Mouse (Mus musculus): Measurements from ENCODE around the gene Tmod3. TPM values are rescaled to one million over a fixed set of nuclear protein-coding genes. Genes with fewer than 3 reads are reported as not detected.
"Not testable (repeated sequence)": the region's sequence is repeated elsewhere in the genome, so short reads cannot be mapped to it uniquely, and the experiment has no call there.

The Tmod3 gene
- total RNA-seq, 2 experiments from 2014 or later, result 10.9 to 42.4 TPM

GRCm38 (mm10) chr9:75558812-75559511 lies 495 bp downstream of the Tmod3 start:
- ATAC-seq (replicated peaks; ENCODE audit: low FRiP score, poor library complexity, severe bottlenecking), result peak; percentile 81

DNA sequence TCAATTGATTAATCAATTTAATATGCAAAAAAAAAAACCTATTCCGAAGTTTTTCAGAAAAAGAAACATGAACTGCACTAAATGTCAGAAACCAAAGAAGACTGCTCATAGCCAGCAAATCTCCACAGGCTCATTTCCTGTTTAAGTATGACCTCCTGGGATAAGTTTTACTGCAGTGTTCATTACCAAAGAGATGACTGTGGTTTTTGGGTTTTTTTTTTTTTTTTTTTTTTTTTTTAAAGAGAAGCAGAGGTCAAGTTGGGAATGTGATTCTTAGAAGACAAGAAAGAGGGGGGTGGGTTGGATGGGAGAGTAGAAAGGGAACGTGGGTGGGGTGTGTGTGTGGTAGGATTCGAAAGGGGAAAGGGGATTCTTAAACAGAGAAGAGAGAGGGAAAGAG lies 1.1 kb downstream of the Tmod3 start:
- ATAC-seq (replicated peaks; ENCODE audit: low FRiP score, poor library complexity, severe bottlenecking), result no peak

DNA sequence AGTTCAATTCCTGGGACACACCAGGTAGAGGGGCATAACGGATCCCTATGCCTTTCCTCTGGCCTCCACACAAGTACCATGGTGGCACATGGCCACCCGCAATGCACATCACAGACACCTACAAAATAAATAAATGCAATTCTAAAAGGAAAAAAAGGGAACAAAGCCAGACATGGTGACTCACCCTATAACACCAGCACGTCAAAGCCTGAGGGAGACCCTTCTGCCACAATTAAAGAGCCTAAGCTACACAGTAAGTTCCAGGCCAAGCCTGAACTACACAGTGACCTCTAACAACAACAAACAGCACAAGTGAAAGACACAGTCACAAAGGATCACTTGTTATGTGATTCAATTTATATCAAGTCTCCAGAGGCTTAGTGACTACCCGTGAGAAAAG lies 5.7 kb downstream of the Tmod3 start:
- ATAC-seq (replicated peaks; ENCODE audit: low FRiP score, poor library complexity, severe bottlenecking), result no peak

GRCm38 (mm10) chr9:75551342-75551741 lies 8.1 kb downstream of the Tmod3 start:
- no peak for ATAC-seq (replicated peaks; ENCODE audit: low FRiP score, poor library complexity, severe bottlenecking)

DNA sequence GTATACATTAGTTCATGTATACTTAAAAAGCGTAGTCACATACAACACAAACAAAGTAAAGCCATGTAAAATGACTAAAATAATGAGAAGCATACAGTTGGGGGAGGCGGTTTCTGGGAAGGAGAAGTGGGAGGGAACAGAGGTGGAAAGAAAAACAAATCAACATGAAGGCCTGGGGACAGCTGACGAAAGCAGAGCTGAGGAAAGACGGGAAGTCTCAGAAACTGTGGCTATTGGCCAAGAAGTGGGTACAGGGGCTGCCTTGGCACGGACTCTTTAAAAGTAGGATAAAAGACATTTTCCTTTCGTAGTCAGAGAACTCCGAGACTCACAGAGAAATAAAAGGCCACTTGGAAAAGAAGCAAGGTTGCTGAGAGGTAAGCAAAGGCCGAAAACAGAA lies 10.4 kb downstream of the Tmod3 start:
- ATAC-seq (replicated peaks; ENCODE audit: low FRiP score, poor library complexity, severe bottlenecking), result no peak

- ATAC-seq (replicated peaks; ENCODE audit: low FRiP score, poor library complexity, severe bottlenecking), result peak; percentile 73
Measured at GRCm38 (mm10) chr9:75546885-75547553, 12.4 kb downstream of the Tmod3 start.

DNA sequence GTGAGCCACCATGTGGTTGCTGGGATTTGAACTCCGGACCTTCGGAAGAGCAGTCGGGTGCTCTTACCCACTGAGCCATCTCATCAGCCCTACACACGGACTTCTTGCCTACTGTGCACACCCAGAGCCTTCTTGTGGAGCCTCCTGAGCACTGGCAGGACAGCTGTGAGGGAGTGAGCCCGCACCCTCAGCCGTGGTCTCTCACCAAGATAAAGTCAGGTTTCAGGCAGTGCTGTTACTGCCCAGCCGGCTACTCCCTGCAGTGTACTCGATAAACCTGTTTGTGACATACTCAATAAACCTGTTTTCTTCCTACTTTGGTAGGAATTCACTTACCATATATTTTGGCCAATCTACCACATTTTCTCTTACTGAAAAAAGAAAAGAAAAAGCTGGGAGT lies 13.9 kb downstream of the Tmod3 start:
- ATAC-seq (replicated peaks; ENCODE audit: low FRiP score, poor library complexity, severe bottlenecking), result no peak

GRCm38 (mm10) chr9:75541497-75541896 lies 18.0 kb downstream of the Tmod3 start:
- ATAC-seq (replicated peaks; ENCODE audit: low FRiP score, poor library complexity, severe bottlenecking), result no peak

GRCm38 (mm10) chr9:75536422-75536821 lies 23.0 kb downstream of the Tmod3 start:
- no peak for ATAC-seq (replicated peaks; ENCODE audit: low FRiP score, poor library complexity, severe bottlenecking)

DNA sequence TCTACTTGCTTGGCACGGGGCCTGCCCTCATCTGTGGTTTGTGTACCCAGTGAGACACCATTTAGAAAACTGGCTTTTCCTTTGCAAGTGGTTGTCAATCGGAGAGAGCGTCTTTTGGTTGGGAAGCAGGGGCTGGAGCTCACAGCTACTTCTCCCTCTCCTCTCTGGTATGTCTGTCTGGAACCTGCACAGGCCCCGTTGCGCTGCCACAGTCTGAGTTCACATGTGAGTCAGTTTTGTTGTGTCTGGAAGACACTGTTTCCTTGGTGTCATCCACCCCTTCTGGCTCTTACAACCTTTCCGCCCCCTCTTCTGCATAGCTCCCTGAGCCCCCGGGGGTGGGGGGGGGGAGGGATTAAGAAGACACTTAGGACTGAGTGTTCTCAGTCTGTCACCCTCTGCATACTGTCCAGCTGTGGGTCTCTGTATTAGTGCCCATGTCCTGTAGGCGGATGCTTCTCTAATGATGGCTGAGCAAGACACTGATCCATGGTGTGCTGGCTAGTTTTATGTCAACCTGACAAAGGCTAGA lies 25.0 kb downstream of the Tmod3 start:
- ATAC-seq (replicated peaks; ENCODE audit: low FRiP score, poor library complexity, severe bottlenecking), result no peak

- ATAC-seq (replicated peaks; ENCODE audit: low FRiP score, poor library complexity, severe bottlenecking), result not testable (repeated sequence)
Measured at GRCm38 (mm10) chr9:75532989-75533388, 26.5 kb downstream of the Tmod3 start.

GRCm38 (mm10) chr9:75532461-75532860 lies 27.0 kb downstream of the Tmod3 start:
- ATAC-seq (replicated peaks; ENCODE audit: low FRiP score, poor library complexity, severe bottlenecking), result no peak

DNA sequence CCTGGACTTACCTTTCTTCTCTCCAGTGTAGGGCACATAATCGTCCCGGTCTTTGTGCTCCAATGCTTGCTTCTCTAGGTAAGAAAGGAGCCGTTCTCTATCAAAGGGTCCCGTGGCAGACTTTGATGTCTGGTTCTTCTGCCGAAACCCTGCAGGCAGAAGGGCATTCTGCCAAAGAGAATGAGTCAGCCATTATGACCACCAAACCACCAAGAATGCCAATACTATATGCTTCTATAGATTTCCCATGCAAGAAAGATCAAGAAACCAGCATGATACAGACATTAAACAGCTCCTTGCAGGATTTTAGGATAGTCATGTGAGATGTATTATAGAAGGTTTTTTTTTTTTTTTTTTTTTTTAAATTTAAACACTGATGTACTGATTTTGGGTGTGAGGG lies 30.1 kb downstream of the Tmod3 start:
- no peak for ATAC-seq (replicated peaks; ENCODE audit: low FRiP score, poor library complexity, severe bottlenecking)

DNA sequence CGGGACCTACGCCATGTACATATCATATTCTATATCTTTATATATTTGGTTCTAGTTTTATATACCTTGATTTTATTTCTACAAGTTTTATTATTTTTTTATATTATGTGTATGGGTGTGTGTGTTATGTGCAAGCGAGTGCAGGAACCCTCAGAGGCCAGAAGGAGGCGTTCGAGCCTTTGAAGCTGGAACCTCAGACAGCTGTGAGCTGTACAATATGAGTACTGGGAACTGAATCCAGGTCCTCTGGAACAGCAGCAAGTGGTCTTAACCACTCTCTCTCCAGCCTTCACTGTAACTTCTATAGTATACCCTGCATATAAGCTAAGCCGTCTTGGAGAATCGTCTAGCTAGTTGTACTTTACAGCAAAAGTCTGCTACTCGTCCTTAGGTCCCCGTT lies 31.4 kb downstream of the Tmod3 start:
- no peak for ATAC-seq (replicated peaks; ENCODE audit: low FRiP score, poor library complexity, severe bottlenecking)

DNA sequence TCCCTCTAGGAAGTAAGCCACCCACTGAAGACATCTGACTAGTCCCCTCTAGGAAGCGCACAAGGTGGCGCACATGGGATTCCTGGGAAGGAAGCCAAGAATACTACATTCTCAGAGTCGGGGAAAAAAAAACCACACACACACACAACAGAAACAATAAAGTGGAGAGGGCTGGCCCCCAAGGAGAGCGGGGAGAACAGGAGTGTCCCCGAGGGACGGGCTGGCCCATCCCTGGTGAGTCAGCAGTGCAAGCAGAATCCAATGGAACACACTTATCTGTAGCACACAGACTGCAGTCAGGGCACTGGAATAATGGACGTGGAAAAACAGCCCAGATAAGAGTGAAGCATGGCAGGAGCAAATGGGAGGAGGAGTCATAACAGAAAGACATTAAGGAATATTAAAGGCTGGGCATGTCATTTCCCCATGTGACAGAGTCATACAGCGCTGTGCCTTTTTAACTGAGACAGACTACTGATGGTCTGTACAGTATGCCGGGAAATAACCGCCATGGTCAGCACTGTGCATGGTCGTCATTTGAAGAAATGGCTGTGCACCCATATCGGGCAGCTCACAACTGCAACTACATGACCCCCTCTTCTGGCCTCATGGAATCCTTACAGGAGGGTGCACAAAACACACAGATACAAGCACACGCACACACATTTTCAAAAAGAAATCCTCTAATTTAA lies 31.9 kb downstream of the Tmod3 start:
- ATAC-seq (replicated peaks; ENCODE audit: low FRiP score, poor library complexity, severe bottlenecking), result peak; percentile 95

DNA sequence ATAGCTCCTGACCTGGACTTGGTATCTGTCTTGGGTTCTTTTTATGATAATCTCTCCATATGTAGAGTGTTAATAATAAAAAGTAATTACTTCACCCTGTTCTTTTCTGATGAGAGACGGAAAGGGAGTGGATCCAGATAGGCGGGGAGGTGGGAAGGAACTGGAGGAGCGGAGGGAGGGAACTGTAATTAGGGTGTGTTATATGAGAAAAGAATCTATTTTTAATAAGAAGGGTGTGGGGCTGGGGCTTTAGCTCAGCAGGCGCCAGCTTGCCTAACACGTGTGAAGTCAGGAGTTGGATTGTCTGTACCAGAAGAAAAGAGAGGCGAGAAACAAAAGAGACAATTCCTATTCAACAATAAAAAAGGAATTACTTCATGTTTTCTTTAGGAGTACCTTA lies 35.8 kb downstream of the Tmod3 start:
- no peak for ATAC-seq (replicated peaks; ENCODE audit: low FRiP score, poor library complexity, severe bottlenecking)

DNA sequence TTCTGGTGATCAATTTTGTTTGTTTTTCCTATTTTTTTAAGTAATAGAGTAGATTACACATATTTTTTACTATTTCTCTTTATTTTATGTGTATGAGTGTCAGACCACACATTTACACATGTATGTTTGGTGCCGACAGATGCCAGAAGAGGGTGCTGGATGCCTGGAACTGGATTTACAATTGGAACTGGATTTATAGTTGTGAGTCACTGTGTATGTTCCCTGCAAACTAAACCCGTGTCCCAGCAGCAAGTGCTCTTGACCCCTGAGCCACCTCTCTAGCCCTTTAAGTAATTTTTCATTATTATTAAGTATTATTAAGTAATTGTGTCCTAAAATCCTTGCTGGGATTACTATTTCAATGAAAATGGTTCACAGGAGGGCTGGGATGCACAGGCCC lies 37.2 kb downstream of the Tmod3 start:
- no peak for ATAC-seq (replicated peaks; ENCODE audit: low FRiP score, poor library complexity, severe bottlenecking)

DNA sequence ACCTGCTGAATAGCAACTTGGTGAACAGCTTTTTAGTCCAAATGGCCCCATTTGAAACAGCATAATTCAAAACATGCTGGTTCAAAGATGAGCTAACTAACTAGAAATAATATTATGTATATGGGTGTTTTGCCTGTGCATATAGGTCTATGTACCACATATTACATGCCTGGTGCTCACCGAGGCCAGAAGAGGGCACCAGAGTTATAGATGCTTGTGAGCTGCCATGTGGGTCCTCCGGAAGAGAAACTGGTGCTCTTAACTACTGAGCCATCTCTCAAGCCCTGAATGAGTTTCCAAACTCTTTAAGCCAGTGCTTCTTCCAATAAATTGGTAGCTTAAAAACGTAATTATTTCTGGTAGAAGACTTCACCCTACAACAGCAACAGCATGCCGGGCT lies 37.7 kb downstream of the Tmod3 start:
- no peak for ATAC-seq (replicated peaks; ENCODE audit: low FRiP score, poor library complexity, severe bottlenecking)

DNA sequence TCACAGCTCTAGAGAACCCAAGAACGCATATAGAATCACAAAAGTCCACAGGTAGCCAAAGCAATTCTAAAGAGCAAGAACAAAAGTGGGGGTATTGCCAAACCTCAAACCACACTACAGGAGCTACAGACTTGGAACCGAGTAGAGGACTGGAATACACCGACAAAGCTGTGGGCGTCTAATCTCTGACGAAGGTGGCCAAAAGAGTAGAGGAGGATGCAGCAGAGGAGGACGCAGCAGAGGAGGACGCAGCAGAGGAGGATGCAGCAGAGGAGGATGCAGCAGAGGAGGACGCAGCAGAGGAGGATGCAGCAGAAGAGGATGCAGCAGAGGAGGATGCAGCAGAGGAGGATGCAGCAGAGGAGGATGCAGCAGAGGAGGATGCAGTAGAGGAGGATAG lies 38.5 kb downstream of the Tmod3 start:
- ATAC-seq (replicated peaks; ENCODE audit: low FRiP score, poor library complexity, severe bottlenecking), result no peak

- ATAC-seq (replicated peaks; ENCODE audit: low FRiP score, poor library complexity, severe bottlenecking), result no peak
Measured at GRCm38 (mm10) chr9:75517751-75518150, 41.7 kb downstream of the Tmod3 start.
